Mouse (Mus musculus) cerebellum, postnatal 14 days (tissue): ENCODE results near the gene 2900011O08Rik.
A peak's percentile ranks its signal among the peaks of the same experiment; 100 is the strongest.

ENCODE experiments used
- DNase-seq, 2 experiments: peaks; one replicate each; pipeline ENCODE4 v3.0.0; 2021; ENCODE audit warnings: mixed read lengths in 2 of 2

2900011O08Rik gene

GRCm38 (mm10) chr16:14070471-14071169, 84.2 kb downstream of the 2900011O08Rik start:
- DNase-seq = no peak

- DNase-seq = no peak
Observed at GRCm38 (mm10) chr16:14082925-14083324, 96.5 kb downstream of the 2900011O08Rik start.

- no peak for DNase-seq
Observed at GRCm38 (mm10) chr16:14088249-14088648, 101.8 kb downstream of the 2900011O08Rik start.

- DNase-seq = no peak
Observed at GRCm38 (mm10) chr16:14089296-14089695, 102.9 kb downstream of the 2900011O08Rik start.

- DNase-seq = no peak
Observed at GRCm38 (mm10) chr16:14091771-14092170, 105.4 kb downstream of the 2900011O08Rik start.

GRCm38 (mm10) chr16:14105891-14106290, 119.5 kb downstream of the 2900011O08Rik start:
- DNase-seq = peak in 1 of 2 experiments; percentile 25

- DNase-seq = no peak
Observed at GRCm38 (mm10) chr16:14109651-14110230, 123.3 kb downstream of the 2900011O08Rik start.

GRCm38 (mm10) chr16:14110922-14111321, 124.5 kb downstream of the 2900011O08Rik start:
- peak in 1 of 2 experiments; percentile 31 for DNase-seq

GRCm38 (mm10) chr16:14112133-14112532, 125.7 kb downstream of the 2900011O08Rik start:
- DNase-seq = no peak

- no peak for DNase-seq
Observed at GRCm38 (mm10) chr16:14112742-14113141, 126.3 kb downstream of the 2900011O08Rik start.

- DNase-seq = no peak
Observed at GRCm38 (mm10) chr16:14117299-14117698, 130.9 kb downstream of the 2900011O08Rik start.

- DNase-seq = peak; percentile 66 to 82
Observed at GRCm38 (mm10) chr16:14120941-14121340, 134.5 kb downstream of the 2900011O08Rik start.

- DNase-seq = no peak
Observed at GRCm38 (mm10) chr16:14121563-14121962, 135.2 kb downstream of the 2900011O08Rik start.

- DNase-seq = no peak
Observed at GRCm38 (mm10) chr16:14122586-14122985, 136.2 kb downstream of the 2900011O08Rik start.

- DNase-seq = no peak
Observed at GRCm38 (mm10) chr16:14123901-14124300, 137.5 kb downstream of the 2900011O08Rik start.

- no peak for DNase-seq
Observed at GRCm38 (mm10) chr16:14124709-14125108, 138.3 kb downstream of the 2900011O08Rik start.

GRCm38 (mm10) chr16:14125253-14125652, 138.8 kb downstream of the 2900011O08Rik start:
- no peak for DNase-seq

GRCm38 (mm10) chr16:14128977-14129376, 142.6 kb downstream of the 2900011O08Rik start:
- no peak for DNase-seq

GRCm38 (mm10) chr16:14130796-14131195, 144.4 kb downstream of the 2900011O08Rik start:
- DNase-seq = no peak

- no peak for DNase-seq
Observed at GRCm38 (mm10) chr16:14131376-14131775, 145.0 kb downstream of the 2900011O08Rik start.

GRCm38 (mm10) chr16:14131838-14132237, 145.4 kb downstream of the 2900011O08Rik start:
- no peak for DNase-seq

- no peak for DNase-seq
Observed at GRCm38 (mm10) chr16:14135014-14135413, 148.6 kb downstream of the 2900011O08Rik start.

GRCm38 (mm10) chr16:14137976-14138561, 151.7 kb downstream of the 2900011O08Rik start:
- no peak for DNase-seq

- DNase-seq = no peak
Observed at GRCm38 (mm10) chr16:14139106-14139505, 152.7 kb downstream of the 2900011O08Rik start.
